Mouse (Mus musculus): ENCODE results near the gene Cdc42bpb.

DNA sequence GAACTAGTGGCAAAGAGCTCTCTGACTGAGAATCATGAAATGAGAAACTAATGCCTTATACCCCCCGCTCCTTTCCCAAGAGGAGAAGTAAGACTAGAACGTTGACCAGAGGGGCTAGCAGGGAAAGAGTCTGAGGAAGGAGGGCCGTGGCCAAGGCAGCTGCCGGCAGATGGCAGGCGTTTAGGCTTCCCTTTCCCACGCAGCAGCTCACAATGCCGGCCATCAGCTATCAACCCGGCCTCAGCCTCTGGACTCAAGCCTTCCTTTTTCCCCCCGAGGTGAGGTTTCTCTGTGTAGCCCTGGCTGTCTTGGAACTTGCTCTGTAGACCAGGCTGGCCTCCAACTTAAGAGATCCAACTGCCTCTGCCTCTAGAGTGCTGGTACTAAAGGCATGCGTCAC is 25.0 kb downstream of the Cdc42bpb start:
- no peak for TF ChIP-seq CTCF (conservative IDR thresholded peaks at IDR 0.05; ENCODE audit: insufficient read depth, insufficient read length, low read depth, low read length)
- no peak for TF ChIP-seq POLR2A (IDR thresholded peaks at IDR 0.05; ENCODE audit: low read depth, low read length)
